Comparison of ENCODE assay signal across 13 mouse cellular contexts in genomic region chr9:67171409-67171808, GRCm38 (mm10).
A peak's percentile ranks its signal among the peaks of the same experiment; 100 is the strongest.
DNase-seq lines count a peak whose midpoint lies in the region; ATAC-seq and TF ChIP-seq lines count a peak whose summit lies in the region.
"Had no signal": no experiment of that assay in that cellular context is flagged by ENCODE, and none has a peak within 500 bp of the region (broad histone marks: within the 10 kb centered on the region; RNA-seq: fewer than 3 reads in every experiment).

No protein-coding gene starts in this region.

- H3K4me3 ChIP-seq in heart, embryonic 13.5 days: no peak overlapping the region
- H3K4me3 ChIP-seq in lung, embryonic 14.5 days (ENCODE audit: low read depth, low read length): no peak overlapping the region
- no peak overlapping the region for H3K4me3 ChIP-seq in MEL (ENCODE audit: control insufficient read depth in 1 of 2, insufficient read depth in 1 of 2, low read depth in 2 of 2, low read length in 2 of 2)
- no peak overlapping the region for H3K4me3 ChIP-seq in heart, postnatal 0 days (ENCODE audit: low read depth, low read length)
- H3K4me3 ChIP-seq: midbrain, embryonic 12.5 days had no signal

- TF ChIP-seq CTCF in lung, embryonic 14.5 days (IDR thresholded peaks at IDR 0.05; ENCODE audit: low read depth): peak; percentile 60
- TF ChIP-seq CTCF in MEL (IDR thresholded peaks at IDR 0.05 in 2 of 3, conservative IDR thresholded peaks at IDR 0.05 in 1 of 3; ENCODE audit: control insufficient read depth in 1 of 3, insufficient read depth in 1 of 3, low read depth in 2 of 3, low read length in 3 of 3, poor library complexity in 1 of 3, severe bottlenecking in 1 of 3): peak in 2 of 3 experiments; percentile 18 to 19; a peak in 2 of 6 replicates
- TF ChIP-seq CTCF in heart, postnatal 0 days (IDR thresholded peaks at IDR 0.05; ENCODE audit: low read depth): peak; percentile 46

- intact Hi-C loops in heart, postnatal 25 days (cut with DNase I): no loop called here

- peak overlapping the region; percentile 85 for H3K27ac ChIP-seq in heart, embryonic 13.5 days (replicated peaks)
- H3K27ac ChIP-seq in lung, embryonic 14.5 days (ENCODE audit: low read depth): peak overlapping the region; percentile 28; the same call in 1 of the 2 replicates
- H3K27ac ChIP-seq in MEL (ENCODE audit: control insufficient read depth, low read depth, low read length): no peak overlapping the region
- peak overlapping the region; percentile 73 for H3K27ac ChIP-seq in heart, postnatal 0 days (ENCODE audit: low read depth)
- H3K27ac ChIP-seq: midbrain, embryonic 12.5 days had no signal

- 75% methylated on average over 4 of the region's 4 CpGs for WGBS in heart, embryonic 13.5 days
- 72% methylated on average over 4 of the region's 4 CpGs for WGBS in lung, embryonic 14.5 days
- WGBS in heart, postnatal 0 days: 86% methylated on average over 4 of the region's 4 CpGs

- TF ChIP-seq RAD21 in MEL (IDR thresholded peaks at IDR 0.05; ENCODE audit: low read depth, low read length): no peak

- ATAC-seq in heart, embryonic 13.5 days (ENCODE audit: extremely low read depth, insufficient number of reproducible peaks, low FRiP score, low TSS enrichment): no peak
- ATAC-seq in lung, embryonic 14.5 days (ENCODE audit: insufficient read depth): no peak
- ATAC-seq in heart, postnatal 0 days (ENCODE audit: insufficient read depth, low read depth): no peak

- H3K36me3 ChIP-seq in heart, embryonic 13.5 days: no peaks in the 10 kb centered on the region
- no peaks in the 10 kb centered on the region for H3K36me3 ChIP-seq in lung, embryonic 14.5 days (ENCODE audit: insufficient read depth)
- no peaks in the 10 kb centered on the region for H3K36me3 ChIP-seq in MEL (ENCODE audit: control insufficient read depth in 1 of 2, insufficient read depth in 2 of 2, low read length in 2 of 2)
- H3K36me3 ChIP-seq in heart, postnatal 0 days (replicated peaks; ENCODE audit: control insufficient read depth, insufficient read depth, low read length): no peaks in the 10 kb centered on the region
- H3K36me3 ChIP-seq: midbrain, embryonic 12.5 days had no signal

- peaks cover 28% of the 10 kb centered on the region for H3K4me1 ChIP-seq in heart, embryonic 13.5 days
- H3K4me1 ChIP-seq in lung, embryonic 14.5 days (ENCODE audit: insufficient read depth): peaks cover 4% of the 10 kb centered on the region; the same call in 1 of the 2 replicates
- H3K4me1 ChIP-seq in MEL (ENCODE audit: control insufficient read depth in 1 of 2, insufficient read depth in 2 of 2, low read length in 2 of 2): no peaks in the 10 kb centered on the region
- peaks cover 14% of the 10 kb centered on the region for H3K4me1 ChIP-seq in heart, postnatal 0 days (ENCODE audit: control insufficient read depth, insufficient read depth)
- H3K4me1 ChIP-seq: midbrain, embryonic 12.5 days had no signal

- peaks cover 11% of the 10 kb centered on the region; the same call in 1 of the 2 replicates for H3K9me3 ChIP-seq in heart, embryonic 13.5 days
- H3K9me3 ChIP-seq in lung, embryonic 14.5 days (ENCODE audit: low read depth, low read length): no peaks in the 10 kb centered on the region; the same call in 1 of the 2 replicates
- no peaks in the 10 kb centered on the region for H3K9me3 ChIP-seq in MEL (replicated peaks; ENCODE audit: insufficient read depth, low read length)
- H3K9me3 ChIP-seq in heart, postnatal 0 days (replicated peaks; ENCODE audit: control insufficient read depth, low read length): no peaks in the 10 kb centered on the region

- no peaks in the 10 kb centered on the region for H3K79me2 ChIP-seq in MEL (ENCODE audit: control insufficient read depth, insufficient read depth, low read length, poor library complexity)

- H3K4me2 ChIP-seq in heart, embryonic 13.5 days: peak overlapping the region; percentile 30; the same call in 1 of the 2 replicates
- no peak overlapping the region for H3K4me2 ChIP-seq in lung, embryonic 14.5 days
- H3K4me2 ChIP-seq in heart, postnatal 0 days (ENCODE audit: low read depth, low read length): no peak overlapping the region
- H3K4me2 ChIP-seq: midbrain, embryonic 12.5 days had no signal

- no peak for DNase-seq in heart, postnatal 25 days (ENCODE audit: low spot score)
- DNase-seq in lung, embryonic 14.5 days: peak; percentile 63
- DNase-seq in lung, adult 18-20 months: no peak
- peak; percentile 13 for DNase-seq in MEL (ENCODE audit: low read depth, low spot score)
- no peak for DNase-seq in heart, postnatal 0 days (ENCODE audit: low spot score)
- DNase-seq in spleen, adult 12 weeks (ENCODE audit: low spot score): no peak
- DNase-seq in left cerebral cortex, adult 9 months (ENCODE audit: low spot score in 2 of 2): no peak
- DNase-seq: cerebellum, adult 9-10 months; kidney, adult 18-20 months; left cerebral cortex, postnatal 4 days; lung, postnatal 14 days had no signal

- no peaks in the 10 kb centered on the region for H3K27me3 ChIP-seq in heart, embryonic 13.5 days (replicated peaks)
- no peaks in the 10 kb centered on the region for H3K27me3 ChIP-seq in lung, embryonic 14.5 days (ENCODE audit: insufficient read depth, low read length)
- H3K27me3 ChIP-seq in MEL (ENCODE audit: control insufficient read depth in 1 of 2, insufficient read depth in 2 of 2, low read length in 2 of 2): no peaks in the 10 kb centered on the region
- H3K27me3 ChIP-seq in heart, postnatal 0 days (ENCODE audit: control insufficient read depth, insufficient read depth, low read length): no peaks in the 10 kb centered on the region
- H3K27me3 ChIP-seq: midbrain, embryonic 12.5 days had no signal

- H3K9ac ChIP-seq in heart, embryonic 13.5 days: no peak overlapping the region
- no peak overlapping the region for H3K9ac ChIP-seq in lung, embryonic 14.5 days
- no peak overlapping the region for H3K9ac ChIP-seq in MEL (ENCODE audit: control insufficient read depth, low read depth, low read length, poor library complexity, severe bottlenecking)
- H3K9ac ChIP-seq in heart, postnatal 0 days (replicated peaks; ENCODE audit: low read depth, low read length): no peak overlapping the region
- H3K9ac ChIP-seq: midbrain, embryonic 12.5 days had no signal

- TF ChIP-seq EP300 in MEL (IDR thresholded peaks at IDR 0.05; ENCODE audit: low read depth in 1 of 2, low read length in 2 of 2): no peak
- TF ChIP-seq EP300 in heart, postnatal 0 days (IDR thresholded peaks at IDR 0.05; ENCODE audit: low read depth): no peak

- no peak for TF ChIP-seq POLR2A in MEL (IDR thresholded peaks at IDR 0.05; ENCODE audit: control insufficient read depth in 1 of 2, insufficient read depth in 1 of 2, low read depth in 1 of 2, low read length in 2 of 2, poor library complexity in 1 of 2)

TF ChIP-seq in MEL, 35 proteins besides CTCF, POLR2A, EP300 and RAD21:
- TF ChIP-seq HCFC1 (IDR thresholded peaks at IDR 0.05; ENCODE audit: low read depth, low read length): no peak
- no peak for TF ChIP-seq ZKSCAN1 (IDR thresholded peaks at IDR 0.05; ENCODE audit: low read depth, low read length)
- TF ChIP-seq SIN3A (IDR thresholded peaks at IDR 0.05; ENCODE audit: low read length): no peak

Comparison
In these comparisons a context has a peak if more than half of its experiments do, and no peak if none do; other contexts are left out.
1. DNase-seq: peak in lung, embryonic 14.5 days (single experiment) and MEL (single experiment); none in heart, postnatal 25 days (single experiment), lung, adult 18-20 months (0 of 2), heart, postnatal 0 days (single experiment), spleen, adult 12 weeks (single experiment) and left cerebral cortex, adult 9 months (0 of 2).
2. Peak in every context shown above with its lines, with median percentiles within 50 percentile points of each other: CTCF ChIP-seq.